Mouse (Mus musculus) spleen, postnatal 0 days (tissue): ENCODE data around the gene Hepacam. TPM values are rescaled to one million over a fixed set of nuclear protein-coding genes. Genes with fewer than 3 reads are reported as not detected.

Experiments
- polyA plus RNA-seq: library from polyadenylated mRNA; unstranded; fragments of >200 nt; fragmentation: Nextera tagmentation; extraction: Ambion mirVana; gene quantifications from 2 replicates; pipeline ENCODE4 v1.2.1, GENCODE M21; 2015

Hepacam gene
- polyA plus RNA-seq = not detected in 2 replicates

DNA sequence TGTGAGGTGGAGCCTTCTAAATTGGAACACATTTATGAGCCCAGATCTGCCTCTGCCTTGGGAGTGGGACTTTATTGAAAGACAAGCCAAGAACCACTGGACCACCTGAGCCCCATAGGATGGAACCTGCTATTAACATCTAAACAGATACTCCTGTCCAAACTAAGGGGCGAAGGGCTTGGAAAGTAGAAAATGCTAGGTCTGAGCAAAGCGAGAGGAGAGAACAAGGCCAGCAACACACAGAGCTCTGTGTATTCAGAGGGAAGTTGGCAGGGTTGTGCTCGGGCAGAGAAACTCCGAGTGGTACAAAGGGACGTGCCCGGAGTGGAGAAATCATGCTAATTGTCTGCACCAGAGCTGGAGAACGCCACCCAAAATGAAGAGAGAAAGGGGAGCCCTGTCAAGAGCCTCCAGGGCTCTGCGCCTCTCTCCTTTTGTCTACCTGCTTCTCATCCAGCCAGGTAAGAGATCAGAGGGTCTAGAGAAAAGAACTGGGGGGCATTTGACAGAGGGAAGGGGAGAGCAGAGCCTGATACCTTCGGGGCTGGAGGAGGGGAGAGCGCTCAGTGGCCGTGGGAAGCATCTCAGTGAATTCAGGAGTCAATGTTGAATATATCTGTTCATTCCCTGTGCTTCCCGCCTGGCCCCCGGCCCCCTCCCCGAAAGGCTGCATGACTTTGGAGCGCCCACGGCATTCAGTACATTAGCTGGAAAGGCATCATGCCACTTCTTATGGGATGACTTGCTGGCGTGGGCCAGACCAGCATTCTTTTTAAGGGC is at the start of gene Hepacam:
Hepacam (plus strand) TSS at position 51 of the 780 bp plus-strand sequence.

DNA sequence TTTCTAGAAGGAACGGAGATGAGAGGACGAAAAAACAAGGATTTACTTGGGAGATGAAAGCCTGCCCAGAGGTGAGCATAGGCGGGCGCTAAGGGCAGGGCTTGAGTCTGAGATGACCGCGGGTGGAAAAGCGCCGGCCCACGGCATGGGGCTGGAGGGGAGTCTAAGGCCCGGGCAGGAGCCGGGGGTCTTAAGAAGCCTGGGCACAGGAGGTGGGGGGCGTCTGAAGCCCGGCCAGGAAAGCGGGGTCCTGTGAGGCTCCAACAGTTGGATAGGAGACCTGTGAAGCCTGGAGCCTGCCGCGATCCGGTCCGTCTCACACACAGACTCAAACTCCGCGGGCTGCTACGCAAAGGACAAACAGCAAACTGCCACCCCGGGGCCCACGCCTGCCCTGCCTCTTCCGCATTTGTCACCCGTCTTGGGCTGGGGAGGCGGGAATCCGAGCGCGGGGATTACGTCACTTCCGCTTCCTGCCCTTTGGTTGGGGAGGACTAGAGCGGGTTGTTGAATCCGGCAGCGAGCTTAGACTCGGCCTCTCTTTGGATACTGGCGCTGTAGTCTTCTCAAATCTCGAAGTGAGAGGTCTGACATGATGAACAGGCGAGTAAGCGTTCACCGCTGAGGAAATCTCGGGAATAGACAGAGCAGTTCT is 19.0 kb upstream of the Hepacam start, which contains the start of gene Ccdc15:
Ccdc15 (minus strand) TSS at position 445 of the 655 bp plus-strand sequence.

DNA sequence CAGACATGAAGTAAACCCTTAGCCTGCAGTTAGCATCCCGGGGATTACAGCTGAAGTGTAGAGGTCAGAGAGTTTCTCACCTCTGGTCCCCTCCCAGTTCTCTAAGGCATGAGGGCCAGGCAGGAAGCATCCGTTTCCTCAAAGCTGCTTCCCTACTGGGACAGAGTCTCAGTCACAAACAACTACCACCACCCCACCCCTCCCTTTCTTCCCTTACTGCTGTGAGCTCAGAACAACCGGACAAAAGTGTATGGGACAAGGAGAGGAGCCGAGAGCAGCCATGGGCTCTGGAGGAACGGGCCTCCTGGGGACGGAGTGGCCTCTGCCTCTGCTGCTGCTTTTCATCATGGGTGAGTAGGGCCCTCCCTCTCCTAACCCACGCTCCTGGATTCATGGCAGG is 34.7 kb downstream of the Hepacam start, which contains the start of gene Robo4:
Robo4 (plus strand) TSS at position 96 of the 400 bp plus-strand sequence.

GRCm38 (mm10) chr9:37432720-37433421 is 65.7 kb downstream of the Hepacam start, which contains the start of gene Robo3:
Gene Robo3, minus strand, starts transcription at chr9:37433246.

Other genes starting within 250 kb of the Hepacam start
- gene Pknox2, start 219.9 kb upstream of the Hepacam start, polyA plus RNA-seq = 1.8 and 2.3 TPM in 2 replicates
- 4.5 and 4.6 TPM in 2 replicates for gene Tmem218, start 159.1 kb upstream of the Hepacam start, polyA plus RNA-seq
- gene Slc37a2, start 111.6 kb upstream of the Hepacam start, polyA plus RNA-seq = 1.1 and 2.3 TPM in 2 replicates
- 6.2 and 7.6 TPM in 2 replicates for gene Ccdc15, start 18.9 kb upstream of the Hepacam start, polyA plus RNA-seq
- gene Robo4, start 34.5 kb downstream of the Hepacam start, polyA plus RNA-seq = 3.2 and 5.7 TPM in 2 replicates
- 0.07 and 0.18 TPM in 2 replicates for gene Robo3, start 65.9 kb downstream of the Hepacam start, polyA plus RNA-seq
- gene Msantd2, start 122.0 kb downstream of the Hepacam start, polyA plus RNA-seq = 7.6 and 10.2 TPM in 2 replicates
- gene Esam, start 160.7 kb downstream of the Hepacam start, polyA plus RNA-seq = 34.9 and 48.7 TPM in 2 replicates
- gene Vsig2, start 171.9 kb downstream of the Hepacam start, polyA plus RNA-seq = 2.4 and 2.9 TPM in 2 replicates
- gene Nrgn, start 185.6 kb downstream of the Hepacam start, polyA plus RNA-seq = 10.5 and 12.8 TPM in 2 replicates
- 5.3 TPM in 2 replicates for gene Siae, start 188.3 kb downstream of the Hepacam start, polyA plus RNA-seq
- 2.9 and 3.0 TPM in 2 replicates for gene Spa17, start 246.4 kb downstream of the Hepacam start, polyA plus RNA-seq